Mouse (Mus musculus): ENCODE data around the gene S100a1.

The S100a1 gene

DNA sequence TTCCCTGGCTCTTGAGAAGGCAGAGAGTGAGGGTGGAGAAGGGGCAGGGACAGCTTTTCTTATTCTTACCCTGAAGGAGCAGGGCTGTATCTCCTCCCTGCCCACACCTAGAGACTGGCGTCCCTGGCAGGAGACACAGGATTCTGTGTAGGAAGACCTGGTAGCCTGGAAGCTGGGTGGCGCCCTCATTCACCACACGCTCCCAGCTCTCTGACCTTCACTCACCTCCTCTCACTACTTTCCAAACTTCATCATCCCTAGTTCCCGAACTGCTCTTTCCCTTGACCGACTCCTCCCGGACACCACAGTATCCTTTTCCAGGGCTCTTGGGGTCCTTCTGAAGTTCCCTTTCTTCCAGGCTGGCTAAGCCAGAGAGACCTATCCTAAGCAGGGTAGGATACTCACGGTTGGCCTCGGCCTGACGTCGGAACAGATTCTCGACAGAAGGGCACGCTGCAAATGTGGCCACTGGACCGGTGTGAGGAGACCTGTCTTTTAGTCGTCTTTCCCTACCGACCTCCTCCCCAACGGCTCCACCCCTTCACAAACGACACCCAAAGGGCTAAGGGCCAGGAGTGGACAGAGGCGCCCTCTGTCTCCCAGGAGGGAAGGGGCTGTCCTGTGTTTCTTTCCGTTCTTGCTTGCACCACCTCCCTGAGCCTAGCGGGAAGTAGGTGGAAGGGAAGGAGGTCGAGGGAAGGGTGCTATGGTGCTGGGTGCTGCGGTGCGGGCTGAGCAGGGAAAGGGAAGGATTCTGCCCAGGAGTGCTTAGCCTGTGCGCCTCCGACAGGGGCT, at the start of gene S100a1, which contains the start of gene S100a13:
S100a1 (minus strand) TSS at position 597 of the 795 bp plus-strand sequence.
S100a13 (plus strand) TSS at position 640 of the 795 bp plus-strand sequence.
- DNase-seq (ENCODE audit: extremely low read depth, low read depth): peak; percentile 31

DNA sequence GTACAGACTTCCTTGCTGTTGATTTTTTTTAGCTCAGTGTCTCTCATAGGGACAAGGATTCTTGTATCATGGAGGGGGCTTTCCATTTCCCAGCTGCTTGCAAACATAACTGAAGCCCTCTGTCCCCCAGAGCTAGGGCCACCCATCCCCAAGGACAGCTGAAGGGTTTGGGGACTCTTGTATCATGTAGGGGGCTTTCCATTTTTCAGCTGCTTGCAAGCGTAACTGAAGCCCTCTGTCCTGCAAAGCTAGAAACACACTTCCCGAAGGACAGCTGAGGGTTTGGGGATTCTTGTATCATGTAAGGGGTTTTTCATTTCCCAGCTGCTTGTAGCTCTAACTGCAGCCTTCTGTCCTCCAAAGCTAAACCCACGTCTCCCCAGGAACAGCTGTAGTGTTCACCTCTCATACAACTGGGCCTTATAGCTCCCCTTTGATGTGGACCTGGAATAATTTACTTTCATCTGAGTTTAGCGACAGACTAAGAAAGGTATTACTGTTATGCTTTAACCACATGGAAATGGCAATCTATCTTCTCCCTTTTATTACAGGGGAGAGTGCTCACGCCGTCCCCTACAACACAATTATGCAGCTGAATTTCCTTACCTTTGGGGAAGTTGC, 45.9 kb upstream of the S100a1 start, which contains the start of gene S100a3:
S100a3 (plus strand) TSS at position 571 of the 621 bp plus-strand sequence.
- DNase-seq (ENCODE audit: extremely low read depth, low read depth): no peak

DNA sequence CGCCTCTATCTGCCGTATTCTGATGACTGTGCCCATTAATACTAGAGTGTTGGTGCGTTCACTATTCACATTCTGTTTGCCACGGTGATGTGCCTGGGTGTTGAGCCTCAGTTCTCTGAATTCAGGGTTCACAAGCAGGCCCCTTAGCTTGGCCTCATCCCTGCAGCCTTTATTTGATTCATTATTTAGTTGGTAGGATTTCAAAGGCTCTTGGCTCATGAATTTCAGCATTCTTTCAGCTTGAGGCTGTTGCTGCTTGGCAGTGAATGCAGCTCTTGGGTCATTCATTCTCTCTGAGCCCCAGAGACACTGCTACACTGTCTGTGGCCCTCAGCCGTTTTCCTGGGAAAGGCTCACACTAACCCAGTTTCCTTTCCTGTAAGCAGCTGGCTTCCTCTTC, 41.8 kb upstream of the S100a1 start:
- DNase-seq (ENCODE audit: extremely low read depth, low read depth): no peak

DNA sequence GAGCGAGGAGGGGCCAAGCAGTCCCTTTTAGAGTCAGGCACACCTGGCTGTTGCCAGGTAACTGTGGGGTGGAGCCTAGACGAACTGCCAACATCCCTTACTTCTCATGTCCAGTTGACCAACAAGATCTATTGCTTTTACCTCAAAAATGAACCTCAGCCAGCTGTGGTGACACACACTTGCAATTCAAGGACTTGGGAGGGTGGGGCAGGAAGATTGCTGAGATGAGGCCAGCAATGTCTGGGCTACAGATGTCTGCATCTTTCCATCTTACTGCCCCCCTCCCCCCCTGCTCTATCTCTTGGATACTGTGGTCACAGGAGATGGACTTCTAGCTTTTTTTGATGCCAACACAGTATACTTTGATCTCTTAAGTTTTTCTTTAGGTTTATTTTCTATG, 38.0 kb upstream of the S100a1 start:
- DNase-seq (ENCODE audit: extremely low read depth, low read depth): no peak

DNA sequence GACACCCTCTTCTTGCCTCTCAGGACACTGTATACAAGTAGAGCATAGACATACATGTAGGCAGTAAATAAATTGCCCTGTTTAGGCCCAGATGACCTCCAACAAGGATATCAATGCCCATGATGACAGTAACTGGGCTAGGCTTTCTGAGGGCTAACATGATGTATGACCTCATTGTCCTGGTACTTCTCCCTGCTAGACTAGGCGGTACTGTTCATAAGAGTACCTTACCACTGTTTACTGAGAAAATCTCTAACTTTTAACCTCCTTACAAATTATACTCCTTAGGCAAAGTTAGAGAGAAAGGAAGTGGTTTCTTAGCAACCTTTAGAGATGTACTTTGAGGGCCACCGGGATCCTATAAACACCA, 36.2 kb upstream of the S100a1 start:
- no peak for DNase-seq (ENCODE audit: extremely low read depth, low read depth)

DNA sequence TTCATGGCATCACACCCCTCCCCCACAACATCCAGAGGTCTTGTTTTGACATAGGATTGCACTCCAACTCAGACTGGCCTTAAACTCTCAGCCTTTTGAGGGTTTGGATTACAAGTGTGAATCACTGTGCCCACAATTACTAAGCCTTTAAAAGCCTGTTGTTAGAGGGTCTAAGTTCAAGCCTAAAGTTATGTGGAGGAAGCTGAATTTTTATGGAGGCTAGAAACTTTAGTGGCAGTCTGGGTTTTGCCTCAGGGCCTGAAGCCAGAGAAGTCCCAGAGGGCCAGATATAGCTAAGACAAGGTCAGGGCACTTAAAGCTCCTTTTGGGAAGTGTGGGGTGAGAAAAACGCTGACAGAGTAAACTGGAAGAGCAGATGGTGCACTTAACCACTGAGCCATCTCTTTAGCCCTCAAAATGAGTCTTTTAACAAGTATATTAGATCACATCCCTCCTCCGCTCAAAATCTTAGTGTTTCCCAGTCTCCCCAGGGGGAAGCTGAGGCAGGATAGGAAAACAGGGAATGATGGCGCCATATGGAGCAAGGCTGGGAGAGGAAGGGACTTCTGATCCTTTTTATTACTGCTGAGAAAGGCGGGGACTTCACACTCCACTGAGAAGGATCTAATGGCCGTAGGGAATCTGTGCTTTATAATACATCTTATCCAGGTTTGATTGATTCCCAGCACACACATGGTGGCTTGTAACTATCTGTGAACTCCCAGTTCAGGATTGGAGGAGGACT, 35.7 kb upstream of the S100a1 start:
- no peak for DNase-seq (ENCODE audit: extremely low read depth, low read depth)

DNA sequence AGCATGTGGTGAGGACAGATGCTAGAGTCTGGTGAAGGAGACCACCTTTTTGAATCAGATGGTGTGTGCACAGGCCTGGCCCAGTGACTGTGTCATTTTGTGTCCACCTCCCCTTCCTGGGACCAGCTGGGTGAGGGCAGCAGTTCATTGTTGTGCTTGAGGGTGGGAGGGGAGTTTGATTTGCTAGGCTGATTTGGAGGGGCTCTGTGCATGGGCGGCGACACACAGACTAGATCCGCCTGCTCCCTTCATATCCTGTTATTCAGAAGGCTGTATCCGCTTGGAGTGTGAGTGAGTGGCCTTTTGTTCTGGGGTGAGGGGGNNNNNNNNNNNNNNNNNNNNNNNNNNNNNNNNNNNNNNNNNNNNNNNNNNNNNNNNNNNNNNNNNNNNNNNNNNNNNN, 26.7 kb upstream of the S100a1 start:
- DNase-seq (ENCODE audit: extremely low read depth, low read depth): no peak

DNA sequence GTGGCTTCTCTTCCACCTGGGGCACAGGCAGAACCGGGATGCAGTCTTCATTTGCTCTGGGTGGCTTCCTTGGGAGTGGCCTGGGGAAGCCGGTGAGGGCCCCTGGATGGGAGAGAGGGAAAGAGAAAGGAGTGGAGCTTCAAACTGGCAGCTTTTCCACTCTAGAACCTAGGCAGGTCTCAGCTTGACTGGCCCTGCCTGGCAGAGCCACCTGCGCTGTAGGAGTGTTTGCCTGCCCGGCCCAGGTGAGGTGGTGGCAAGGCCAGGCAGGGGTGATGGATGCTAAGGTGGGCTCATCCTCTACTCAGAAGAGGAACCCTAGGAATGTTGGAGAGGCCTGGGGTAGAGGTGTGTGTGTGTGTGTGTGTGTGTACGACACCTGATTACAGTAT, 23.7 kb upstream of the S100a1 start:
- no peak for DNase-seq (ENCODE audit: extremely low read depth, low read depth)

DNA sequence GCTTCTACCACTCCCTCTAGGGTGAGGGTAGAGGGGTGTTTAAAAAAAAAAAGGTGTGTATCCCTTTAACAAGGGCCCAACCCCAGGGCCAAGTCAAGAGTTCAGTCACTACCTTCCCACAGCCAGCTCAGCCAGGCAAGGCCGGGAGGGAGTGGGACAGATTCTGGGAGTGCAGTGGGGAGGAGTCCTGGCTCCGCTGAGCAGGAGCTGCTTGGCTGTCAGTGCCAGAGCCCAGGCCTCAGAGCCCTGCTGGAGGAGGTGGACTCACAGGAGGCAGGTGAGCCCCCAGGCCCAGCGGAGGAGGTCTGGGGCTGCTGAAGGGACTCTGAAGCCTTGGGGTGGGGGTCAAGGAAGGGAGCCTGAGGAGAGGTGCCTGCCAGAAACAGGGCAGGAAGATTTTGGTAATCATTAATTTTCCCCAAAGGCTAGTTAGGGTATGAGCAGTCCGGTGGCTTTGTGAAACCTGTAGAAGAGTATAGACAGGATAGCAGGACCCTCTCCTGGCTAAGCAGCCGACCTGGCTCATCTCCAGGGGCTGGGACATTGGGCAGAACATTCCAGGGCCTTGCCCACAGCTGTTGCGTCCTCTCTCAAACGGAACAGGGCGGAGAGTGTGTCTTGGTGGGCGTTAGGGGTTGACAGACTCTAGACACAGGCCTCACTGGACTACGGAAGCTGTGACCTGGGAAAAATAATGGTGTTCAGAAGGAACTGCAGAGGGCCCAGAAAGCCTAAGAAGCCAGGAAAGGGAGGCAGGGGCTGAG, 23.1 kb upstream of the S100a1 start, which contains the start of gene S100a16:
S100a16 (plus strand) TSS at position 114 of the 764 bp plus-strand sequence.
- no peak for DNase-seq (ENCODE audit: extremely low read depth, low read depth)

DNA sequence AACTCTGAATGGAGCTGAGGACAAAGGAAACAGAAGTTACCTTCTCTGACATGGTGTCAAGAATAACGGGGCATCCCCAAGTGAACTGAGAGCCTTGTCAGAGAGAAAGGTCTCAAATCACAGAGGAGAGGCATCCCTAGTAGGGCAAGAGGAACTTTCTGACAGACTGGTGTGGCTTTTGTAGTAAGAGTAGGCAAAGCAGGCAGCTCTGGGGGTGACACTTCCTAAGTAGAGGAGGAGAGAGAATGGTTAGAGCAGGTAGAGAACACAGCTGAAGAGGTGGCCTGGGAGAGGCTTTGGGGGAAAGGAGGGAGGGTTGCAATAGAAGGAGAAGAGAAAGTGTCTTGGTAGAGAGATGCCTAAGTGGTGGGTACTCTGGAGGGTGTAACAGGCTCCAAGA, 21.3 kb upstream of the S100a1 start:
- DNase-seq (ENCODE audit: extremely low read depth, low read depth): no peak

DNA sequence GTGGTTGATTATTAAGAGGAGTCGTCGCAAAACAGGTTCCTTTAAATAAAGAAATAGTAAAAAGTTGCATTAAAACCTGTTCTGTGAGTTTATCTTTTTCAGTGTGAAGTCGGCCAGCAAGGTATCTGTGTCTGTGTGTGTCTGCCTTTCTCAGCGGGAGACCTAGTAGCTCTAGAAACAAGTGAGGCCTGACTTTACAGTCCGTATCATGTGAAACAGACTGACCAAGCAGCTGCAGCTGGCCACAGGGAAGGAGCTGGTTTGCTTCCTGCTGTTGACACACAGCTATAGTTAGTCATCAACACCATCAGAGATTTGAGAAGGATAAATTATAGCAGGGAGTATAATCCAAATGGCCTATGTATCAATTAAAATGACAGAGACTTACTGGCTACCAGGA, 17.5 kb upstream of the S100a1 start:
- no peak for DNase-seq (ENCODE audit: extremely low read depth, low read depth)

DNA sequence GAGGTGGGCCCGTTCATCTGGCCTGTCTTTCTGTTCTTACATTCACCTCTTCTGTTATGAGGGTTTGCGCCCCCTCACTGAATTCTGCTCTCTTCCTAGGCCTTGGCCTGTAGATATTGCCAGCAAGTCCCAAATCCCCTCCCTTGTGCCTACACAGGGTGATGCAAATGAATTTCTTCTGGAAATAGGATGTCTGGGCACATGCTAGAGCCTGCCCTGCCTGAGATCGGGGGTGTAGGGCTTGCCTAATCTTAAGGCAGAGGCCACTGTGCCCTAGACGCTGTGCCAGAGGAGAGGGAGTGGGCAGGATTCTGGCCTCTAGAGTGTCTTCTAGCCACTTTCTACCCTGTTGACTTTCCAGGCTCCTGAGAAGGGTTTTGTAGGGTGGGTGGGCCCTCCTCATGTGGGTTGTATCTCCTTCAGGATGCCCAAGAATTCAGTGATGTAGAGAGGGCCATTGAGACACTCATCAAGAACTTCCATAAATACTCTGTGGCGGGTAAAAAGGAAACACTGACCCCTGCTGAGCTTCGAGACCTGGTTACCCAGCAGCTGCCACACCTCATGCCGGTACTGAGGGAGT, 13.2 kb upstream of the S100a1 start:
- no peak for DNase-seq (ENCODE audit: extremely low read depth, low read depth)

DNA sequence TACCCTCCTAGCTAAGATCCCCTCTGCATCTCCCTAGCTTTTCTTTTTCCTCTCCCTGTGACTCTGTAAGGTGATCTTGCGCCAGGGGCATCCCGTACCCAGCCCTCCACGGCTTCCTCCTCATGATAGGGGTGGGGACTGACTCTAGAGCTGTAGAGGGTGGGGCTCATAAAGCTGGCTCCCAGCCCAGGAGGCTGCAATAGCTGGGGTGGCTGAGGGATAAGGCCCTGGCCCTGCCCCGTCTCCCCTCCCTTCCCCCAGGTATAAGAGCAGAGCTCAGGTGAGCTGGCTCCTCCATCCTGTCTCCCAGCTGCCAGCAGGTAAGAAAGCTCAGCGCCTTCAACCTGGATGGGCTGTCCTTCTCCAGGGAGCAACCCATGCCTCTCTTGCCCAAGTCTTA, 12.4 kb upstream of the S100a1 start, which contains the start of gene S100a14:
S100a14 (plus strand) TSS at position 277 of the 400 bp plus-strand sequence.
- DNase-seq (ENCODE audit: extremely low read depth, low read depth): peak; percentile 51

DNA sequence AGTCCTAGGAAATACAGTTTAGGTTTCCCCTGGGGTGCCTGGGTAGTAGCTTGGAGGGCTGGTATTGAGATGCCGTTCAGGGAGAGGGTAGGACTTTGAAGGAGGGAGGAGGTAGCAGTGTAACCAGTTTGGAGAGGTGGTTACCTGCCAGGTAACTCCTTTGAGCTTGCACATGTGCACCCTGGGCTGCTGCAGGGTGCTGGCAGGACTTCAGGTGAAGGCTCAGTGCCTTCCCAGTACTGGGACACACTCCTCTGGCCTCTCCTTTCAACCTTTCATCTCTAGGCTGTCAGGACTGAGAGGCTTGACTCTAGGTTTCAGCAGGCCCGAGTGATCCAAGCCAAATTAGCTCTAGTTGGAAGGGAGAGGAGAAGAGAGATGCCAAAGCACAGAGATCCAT, 11.9 kb upstream of the S100a1 start:
- no peak for DNase-seq (ENCODE audit: extremely low read depth, low read depth)

DNA sequence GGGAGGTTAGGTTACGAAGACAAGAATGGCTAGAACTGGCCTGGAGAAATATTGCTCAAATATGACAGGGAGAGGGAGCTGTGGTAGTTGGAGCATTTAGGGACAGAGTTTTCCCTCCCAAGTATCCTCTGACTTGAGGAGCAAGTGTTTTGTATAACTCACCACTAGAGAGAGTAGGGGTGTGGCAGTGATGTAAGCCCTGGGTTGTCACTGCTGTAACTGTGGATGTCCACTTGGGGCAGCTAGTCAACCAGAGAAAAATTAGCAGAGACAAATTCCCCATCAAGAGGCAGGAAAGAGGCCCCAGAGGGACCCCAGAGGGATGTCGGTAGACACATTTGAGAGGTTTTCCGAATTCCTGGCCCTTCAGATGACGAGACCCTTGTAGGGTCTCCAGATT, 11.2 kb upstream of the S100a1 start:
- peak; percentile 67 for DNase-seq (ENCODE audit: extremely low read depth, low read depth)

DNA sequence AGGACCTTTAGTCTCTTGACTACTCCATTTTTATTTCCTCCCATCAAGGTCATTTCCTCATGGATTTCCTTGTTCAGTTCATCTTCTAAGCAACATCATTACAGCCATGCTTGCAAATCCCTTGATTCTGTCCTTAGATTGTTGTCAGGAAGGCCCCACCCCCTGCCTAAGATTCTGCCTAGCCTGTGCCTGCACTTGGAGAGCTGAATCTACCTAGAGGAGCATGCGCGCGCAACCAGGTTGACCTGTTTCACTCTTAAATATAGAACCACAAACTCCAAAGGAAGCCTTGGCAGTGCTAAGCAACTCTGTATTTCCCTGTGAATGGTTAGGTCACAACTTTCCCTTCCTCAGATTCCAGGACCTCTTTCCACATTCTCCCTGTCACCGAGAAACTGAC, 3.5 kb upstream of the S100a1 start:
- no peak for DNase-seq (ENCODE audit: extremely low read depth, low read depth)

DNA sequence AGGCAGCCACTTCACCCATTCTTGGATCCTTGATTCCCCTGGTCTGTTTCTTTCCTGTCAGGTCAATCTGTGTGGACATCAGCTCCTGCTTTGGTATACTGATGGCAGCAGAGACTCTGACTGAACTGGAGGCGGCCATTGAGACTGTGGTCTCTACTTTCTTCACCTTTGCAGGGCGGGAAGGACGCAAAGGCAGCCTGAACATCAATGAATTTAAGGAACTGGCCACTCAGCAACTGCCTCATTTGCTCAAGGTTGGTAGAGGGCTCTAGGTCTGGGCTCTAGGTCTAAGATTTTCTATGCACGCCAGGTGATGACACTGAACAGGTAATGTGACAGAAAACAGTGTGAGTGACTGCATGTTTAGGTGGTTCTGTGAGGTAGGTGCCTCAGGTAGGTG, 1.6 kb upstream of the S100a1 start:
- DNase-seq (ENCODE audit: extremely low read depth, low read depth): no peak

DNA sequence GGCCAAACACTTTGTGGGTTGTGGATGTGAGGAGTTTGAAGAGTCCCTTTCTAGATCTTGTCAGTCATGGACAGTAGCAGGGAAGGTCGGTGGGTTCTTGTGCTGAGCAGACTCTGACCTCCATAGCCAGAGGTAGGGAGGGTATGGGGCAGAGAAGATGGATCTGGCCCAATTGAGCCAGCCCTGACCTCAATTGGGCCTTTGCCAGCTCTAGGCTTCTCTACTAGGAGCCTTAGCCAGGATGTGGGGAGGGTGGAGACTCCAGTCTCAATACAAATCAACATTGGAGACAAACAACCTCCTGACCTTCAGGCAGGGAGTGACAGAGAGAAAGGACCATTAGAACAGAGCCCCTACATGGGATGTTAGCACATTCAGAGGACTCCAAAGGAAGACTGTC, 1.1 kb upstream of the S100a1 start:
- no peak for DNase-seq (ENCODE audit: extremely low read depth, low read depth)

DNA sequence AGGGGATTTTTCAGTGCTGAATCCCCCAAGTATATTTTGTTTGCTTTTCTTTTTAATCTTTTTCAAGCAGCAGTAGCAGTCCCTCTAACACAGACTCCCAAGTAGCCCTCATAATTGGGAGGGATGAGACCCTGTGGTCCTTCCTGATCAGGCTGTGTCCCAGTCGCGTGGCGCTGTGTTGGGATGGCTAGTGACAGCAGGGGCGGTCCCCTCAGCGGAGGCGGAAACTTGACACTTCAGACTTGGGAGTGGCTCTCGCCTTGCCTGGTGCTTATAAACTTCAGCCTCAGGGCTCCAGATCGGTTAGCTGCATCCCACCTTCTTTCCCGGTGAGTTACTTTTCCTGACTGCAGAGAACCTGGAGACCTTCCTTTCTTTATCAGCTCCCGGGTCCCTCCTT, 499 bp upstream of the S100a1 start:
- DNase-seq (ENCODE audit: extremely low read depth, low read depth): peak; percentile 56

DNA sequence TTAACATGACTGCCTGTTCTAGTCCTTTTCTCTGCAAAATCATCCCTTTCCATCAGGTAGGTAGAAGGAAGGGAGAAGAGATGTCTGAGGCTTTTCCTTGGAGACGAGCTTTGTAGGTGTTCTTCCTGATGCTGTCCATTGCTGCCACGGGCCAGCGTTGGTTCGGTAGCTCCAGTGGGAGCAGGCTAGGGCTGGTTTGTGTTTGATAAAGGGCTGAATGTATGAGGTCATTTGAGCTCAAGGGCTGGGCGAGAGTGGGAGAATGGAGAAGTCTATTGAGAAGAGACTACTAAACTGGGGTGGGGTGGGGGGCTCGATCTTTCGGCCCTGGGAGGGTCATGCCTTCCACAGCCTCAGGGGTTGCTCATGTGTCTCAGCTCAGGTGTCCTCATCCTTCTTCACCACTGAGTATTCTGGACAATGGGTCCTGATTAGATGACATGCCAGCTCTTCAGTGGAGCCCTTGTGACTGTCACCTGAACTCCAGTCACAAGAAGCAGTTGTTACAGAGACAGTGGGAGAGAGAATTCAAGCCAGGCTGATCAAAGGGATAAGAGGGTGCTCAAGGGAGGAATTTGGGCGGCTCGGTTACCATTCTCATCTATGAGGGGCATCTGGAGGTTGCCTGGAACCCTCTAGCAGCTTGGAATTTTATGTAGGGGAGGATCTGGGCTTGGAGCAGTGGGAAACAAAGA, 1.1 kb downstream of the S100a1 start:
- no peak for DNase-seq (ENCODE audit: extremely low read depth, low read depth)
